Mouse (Mus musculus): ENCODE measurements around the gene D630039A03Rik. TPM values are rescaled to one million over a fixed set of nuclear protein-coding genes. Genes with fewer than 3 reads are reported as not detected.

The D630039A03Rik gene
- total RNA-seq, 2 experiments from 2014 or later: not detected

Other genes with a start within 250 kb of the D630039A03Rik start
- 0.25 TPM in 1 of 2 replicates, not detected in the other for gene Akap2, start 198.6 kb downstream of the D630039A03Rik start, total RNA-seq (2014; fragmentation: Nextera tagmentation)
- 0.04 and 0.42 TPM in 2 replicates for gene Akap2, start 198.6 kb downstream of the D630039A03Rik start, total RNA-seq (2017)
- gene Txn1, start 40.1 kb upstream of the D630039A03Rik start, total RNA-seq (2014; fragmentation: Nextera tagmentation): 312 and 352 TPM in 2 replicates
- 194 and 197 TPM in 2 replicates for gene Txn1, start 40.1 kb upstream of the D630039A03Rik start, total RNA-seq (2017)
- gene Txndc8, start 92.8 kb upstream of the D630039A03Rik start, total RNA-seq (2014; fragmentation: Nextera tagmentation): not detected in 2 replicates
- not detected in 2 replicates for gene Txndc8, start 92.8 kb upstream of the D630039A03Rik start, total RNA-seq (2017)

Measured in megakaryocyte-erythroid progenitor cell, adult 5-6 weeks (primary cell).